Mouse (Mus musculus) megakaryocyte, embryonic 14.5 days (primary cell): ENCODE measurements around the gene Tnfrsf14. TPM values are rescaled to one million over a fixed set of nuclear protein-coding genes. Genes with fewer than 3 reads are reported as not detected.

Experiments used
- H3K27me3 ChIP-seq: replicated peaks from 2 replicates; pipeline ENCODE3; 2012; ENCODE audit warnings: inconsistent platforms
- H3K36me3 ChIP-seq: replicated peaks from 2 replicates; pipeline ENCODE3; 2012; ENCODE audit warnings: low read length, inconsistent platforms, mixed read lengths
- H3K4me1 ChIP-seq: 2 replicates; pipeline ENCODE4 v1.6.1; 2012; ENCODE audit warnings: inconsistent platforms
- H3K4me3 ChIP-seq: replicated peaks from 2 replicates; pipeline ENCODE3; 2012; ENCODE audit warnings: moderate library complexity, mild to moderate bottlenecking, inconsistent platforms
- H3K9me3 ChIP-seq: 2 replicates; pipeline ENCODE4 v1.6.1; 2012; ENCODE audit warnings: inconsistent platforms
- FLI1 ChIP-seq: IDR thresholded peaks from 2 replicates; pipeline ENCODE4 v1.6.1; 2012; ENCODE audit warnings: low read length, inconsistent platforms, mixed read lengths
- GATA1 ChIP-seq: IDR thresholded peaks from 3 replicates; pipeline ENCODE4 v1.6.1; 2012; ENCODE audit warnings: mixed read lengths, low read length, inconsistent platforms, borderline replicate concordance
- polyA plus RNA-seq: library from polyadenylated mRNA; stranded (reverse); fragments of >175 nt; gene quantifications from 2 replicates; pipeline ENCODE4 v1.2.3, GENCODE M21; 2012; ENCODE audit warnings: low replicate concordance; ENCODE audit not compliant: insufficient read depth

Gene Tnfrsf14
- 5.4 TPM in 1 of 2 replicates, not detected in the other for polyA plus RNA-seq

GRCm38 (mm10) chr4:154928395-154929087 lies at the start of gene Tnfrsf14:
Gene Tnfrsf14 (minus strand): TSS chr4:154928563.
- Histone ChIP-seq H3K27me3 (peaks cover 15% of the 10 kb centered on the region), H3K36me3 (peaks cover 29% of the 10 kb centered on the region), H3K9me3 (peaks cover 11% of the 10 kb centered on the region), H3K4me1 (peaks cover 50% of the 10 kb centered on the region), H3K4me3 (peak within 1 kb of the TSS; percentile 90)
- TF ChIP-seq GATA1 (no peak), FLI1 (no peak)

GRCm38 (mm10) chr4:154974163-154974611 lies 45.8 kb upstream of the Tnfrsf14 start:
- Histone ChIP-seq H3K27me3 (no peaks in the 10 kb centered on the region), H3K4me1 (0 out of 2 replicates have a peak, but pooled peaks cover 4% of the 10 kb centered on the region), H3K4me3 (no peak overlapping the region), H3K9me3 (no peaks in the 10 kb centered on the region), H3K36me3 (peaks cover 100% of the 10 kb centered on the region)
- TF ChIP-seq FLI1 (no peak), GATA1 (no peak)

GRCm38 (mm10) chr4:154972546-154972945 lies 44.2 kb upstream of the Tnfrsf14 start:
- no peak overlapping the region for H3K4me3 ChIP-seq
- H3K27me3 ChIP-seq: no peaks in the 10 kb centered on the region
- peaks cover 98% of the 10 kb centered on the region for H3K36me3 ChIP-seq
- H3K9me3 ChIP-seq: no peaks in the 10 kb centered on the region
- peaks cover 4% of the 10 kb centered on the region; the same call in 1 of the 2 replicates for H3K4me1 ChIP-seq
- TF ChIP-seq FLI1: no peak
- TF ChIP-seq GATA1: no peak

- Histone ChIP-seq H3K4me3 (no peak overlapping the region), H3K4me1 (peaks cover 36% of the 10 kb centered on the region), H3K36me3 (peaks cover 57% of the 10 kb centered on the region)
Measured at GRCm38 (mm10) chr4:154967173-154967572, 38.8 kb upstream of the Tnfrsf14 start.

GRCm38 (mm10) chr4:154965856-154966255 lies 37.5 kb upstream of the Tnfrsf14 start:
- Histone ChIP-seq H3K9me3 (no peaks in the 10 kb centered on the region), H3K4me1 (peaks cover 49% of the 10 kb centered on the region), H3K27me3 (peaks cover 27% of the 10 kb centered on the region), H3K4me3 (no peak overlapping the region), H3K36me3 (peaks cover 44% of the 10 kb centered on the region)
- TF ChIP-seq GATA1 (no peak), FLI1 (no peak)

More at GRCm38 (mm10) chr4:154967173-154967572, 38.8 kb upstream of the Tnfrsf14 start:
- H3K9me3 ChIP-seq: no peaks in the 10 kb centered on the region
- no peak for TF ChIP-seq GATA1
- TF ChIP-seq FLI1: no peak
- peaks cover 13% of the 10 kb centered on the region for H3K27me3 ChIP-seq

GRCm38 (mm10) chr4:154964581-154965235 lies 36.3 kb upstream of the Tnfrsf14 start:
- TF ChIP-seq FLI1: no peak
- no peak for TF ChIP-seq GATA1
- Histone ChIP-seq H3K36me3 (peaks cover 32% of the 10 kb centered on the region), H3K27me3 (peaks cover 38% of the 10 kb centered on the region), H3K4me1 (peaks cover 60% of the 10 kb centered on the region), H3K9me3 (0 out of 2 replicates have a peak, but pooled peaks cover 3% of the 10 kb centered on the region), H3K4me3 (peak overlapping the region; percentile 97)

- Histone ChIP-seq H3K9me3 (0 out of 2 replicates have a peak, but pooled peaks cover 3% of the 10 kb centered on the region), H3K4me1 (peaks cover 60% of the 10 kb centered on the region), H3K36me3 (peaks cover 26% of the 10 kb centered on the region), H3K4me3 (peak within 1 kb of the TSS; percentile 97), H3K27me3 (peaks cover 45% of the 10 kb centered on the region)
- no peak for TF ChIP-seq GATA1
Measured at GRCm38 (mm10) chr4:154963901-154964580, 35.7 kb upstream of the Tnfrsf14 start, which contains the start of gene Pank4. Gene Pank4 (plus strand): TSS chr4:154964123.

- peaks cover 60% of the 10 kb centered on the region for H3K4me1 ChIP-seq
- no peak for TF ChIP-seq GATA1
- TF ChIP-seq FLI1: no peak
- peaks cover 51% of the 10 kb centered on the region for H3K27me3 ChIP-seq
- H3K36me3 ChIP-seq: peaks cover 21% of the 10 kb centered on the region
- 0 out of 2 replicates have a peak, but pooled peaks cover 3% of the 10 kb centered on the region for H3K9me3 ChIP-seq
- peak overlapping the region; percentile 97 for H3K4me3 ChIP-seq
Measured at GRCm38 (mm10) chr4:154963190-154963836, 35.0 kb upstream of the Tnfrsf14 start.

GRCm38 (mm10) chr4:154962683-154963082 lies 34.3 kb upstream of the Tnfrsf14 start:
- H3K9me3 ChIP-seq: 0 out of 2 replicates have a peak, but pooled peaks cover 3% of the 10 kb centered on the region
- H3K4me1 ChIP-seq: peaks cover 60% of the 10 kb centered on the region
- peaks cover 14% of the 10 kb centered on the region for H3K36me3 ChIP-seq
- H3K4me3 ChIP-seq: no peak overlapping the region
- peaks cover 58% of the 10 kb centered on the region for H3K27me3 ChIP-seq
- no peak for TF ChIP-seq FLI1
